Mouse (Mus musculus) megakaryocyte, embryonic 14.5 days (primary cell): ENCODE measurements around the gene Ifngr1.

Source experiments
- FLI1 ChIP-seq: IDR thresholded peaks from 2 replicates; pipeline ENCODE4 v1.6.1; 2012; ENCODE audit warnings: low read length, inconsistent platforms, mixed read lengths
- GATA1 ChIP-seq: IDR thresholded peaks from 3 replicates; pipeline ENCODE4 v1.6.1; 2012; ENCODE audit warnings: mixed read lengths, low read length, inconsistent platforms, borderline replicate concordance

GRCm38 (mm10) chr10:19585860-19586259, 5.9 kb upstream of the Ifngr1 start:
- TF ChIP-seq GATA1 (no peak), FLI1 (no peak)
